Mouse (Mus musculus): ENCODE results near the gene Slc51a.

- no peak for TF ChIP-seq MAX (IDR thresholded peaks at IDR 0.05)
- no peak for TF ChIP-seq CTCF (IDR thresholded peaks at IDR 0.05; ENCODE audit: control insufficient read depth, insufficient read depth, insufficient read length)
- TF ChIP-seq FOSL1 (IDR thresholded peaks at IDR 0.05; ENCODE audit: insufficient read depth, low read length, poor library complexity, severe bottlenecking), result no peak
- TF ChIP-seq CEBPB (IDR thresholded peaks at IDR 0.05; ENCODE audit: low read depth), result no peak
- no peak for TF ChIP-seq MYOG (IDR thresholded peaks at IDR 0.05; ENCODE audit: control insufficient read depth, extremely low read depth, insufficient read length)
- TF ChIP-seq MYOD1 (IDR thresholded peaks at IDR 0.05; ENCODE audit: control insufficient read depth, insufficient read length, low read depth), result no peak
- TF ChIP-seq USF1 (IDR thresholded peaks at IDR 0.05; ENCODE audit: low read depth), result no peak
These were observed 26.0 kb downstream of the Slc51a start for GRCm38 (mm10) chr16:32461713-32462112.

Measured in C2C12 (cell line).